Mouse (Mus musculus) ES-Bruce4 (cell line): ENCODE measurements around the gene Hoxa1.

ENCODE experiments used
- CTCF ChIP-seq: IDR thresholded peaks from one replicate; pipeline ENCODE4 v1.8.1; 2011; ENCODE audit warnings: low read depth, low read length
- POLR2A ChIP-seq: IDR thresholded peaks from one replicate; pipeline ENCODE4 v1.8.1; 2011; ENCODE audit warnings: low read length; ENCODE audit not compliant: insufficient read depth

DNA sequence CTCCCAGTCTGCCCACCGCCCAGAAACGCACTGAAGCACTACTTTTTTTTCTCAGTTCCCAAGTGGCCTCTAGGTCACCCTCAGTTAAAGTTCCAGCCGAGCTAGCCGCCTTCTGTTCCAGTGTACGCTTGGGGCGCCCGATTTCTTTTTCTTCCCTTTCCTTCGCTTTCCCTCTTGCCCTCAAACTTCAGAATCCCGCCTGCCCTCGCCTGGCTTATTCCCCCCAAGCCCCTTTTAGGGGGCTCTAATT, 44.9 kb upstream of the Hoxa1 start:
- TF ChIP-seq CTCF: no peak
- TF ChIP-seq POLR2A: no peak
